Mouse (Mus musculus) gastrocnemius, adult 18-20 months (tissue): Measurements from ENCODE around the gene Ddx21. TPM values are rescaled to one million over a fixed set of nuclear protein-coding genes. Genes with fewer than 3 reads are reported as not detected.

Experiments used
- total RNA-seq, 2 experiments: library from RNA; stranded (reverse); gene quantifications; 2 replicates each; pipeline ENCODE4 v1.2.3; 2021

The Ddx21 gene
- total RNA-seq, 2 experiments from 2014 or later = 30.0 to 33.8 TPM

Other genes starting within 250 kb of the Ddx21 start
- 1 to 10 TPM; 4.7 to 7.2 TPM for gene Hk1, start 222.4 kb downstream of the Ddx21 start, total RNA-seq
- gene Hkdc1, start 179.8 kb downstream of the Ddx21 start, total RNA-seq = not detected
- not detected for gene 4930507D05Rik, start 152.8 kb downstream of the Ddx21 start, total RNA-seq
- gene Supv3l1, start 152.5 kb downstream of the Ddx21 start, total RNA-seq = 10 to 100 TPM; 14.2 to 16.0 TPM
- 10 to 100 TPM; 27.5 to 30.4 TPM for gene Vps26a, start 115.5 kb downstream of the Ddx21 start, total RNA-seq
- gene Srgn, start 74.8 kb downstream of the Ddx21 start, total RNA-seq = 10 to 100 TPM; 10.5 to 15.0 TPM
- gene Kif1bp, start 23.8 kb downstream of the Ddx21 start, total RNA-seq = 10 to 100 TPM; 29.0 to 30.4 TPM
- 10 to 100 TPM; 42.0 to 49.6 TPM for gene Ddx50, start 48.9 kb upstream of the Ddx21 start, total RNA-seq
- under 1 TPM; 0.17 to 0.30 TPM for gene Stox1, start 123.8 kb upstream of the Ddx21 start, total RNA-seq
- gene Ccar1, start 190.0 kb upstream of the Ddx21 start, total RNA-seq = 10 to 100 TPM; 21.6 to 31.0 TPM